Mouse (Mus musculus) right cerebral cortex, adult 2 months (tissue): ENCODE measurements around the gene Herpud2.
A peak's percentile ranks its signal among the peaks of the same experiment; 100 is the strongest.
"Not testable (repeated sequence)": the region's sequence is repeated elsewhere in the genome, so short reads cannot be mapped to it uniquely, and the experiment has no call there.

Experiments
- DNase-seq, 2 experiments: peaks; one replicate each; pipeline ENCODE4 v3.0.0; 2021 to 2022; ENCODE audit warnings: low spot score in 2 of 2

Herpud2 gene

GRCm38 (mm10) chr9:25145925-25146324 is 5.7 kb downstream of the Herpud2 start:
- no peak for DNase-seq

- no peak for DNase-seq
Measured at GRCm38 (mm10) chr9:25143950-25144349, 7.7 kb downstream of the Herpud2 start.

GRCm38 (mm10) chr9:25142988-25143387 is 8.6 kb downstream of the Herpud2 start:
- no peak for DNase-seq

GRCm38 (mm10) chr9:25142041-25142440 is 9.6 kb downstream of the Herpud2 start:
- DNase-seq: no peak

DNA sequence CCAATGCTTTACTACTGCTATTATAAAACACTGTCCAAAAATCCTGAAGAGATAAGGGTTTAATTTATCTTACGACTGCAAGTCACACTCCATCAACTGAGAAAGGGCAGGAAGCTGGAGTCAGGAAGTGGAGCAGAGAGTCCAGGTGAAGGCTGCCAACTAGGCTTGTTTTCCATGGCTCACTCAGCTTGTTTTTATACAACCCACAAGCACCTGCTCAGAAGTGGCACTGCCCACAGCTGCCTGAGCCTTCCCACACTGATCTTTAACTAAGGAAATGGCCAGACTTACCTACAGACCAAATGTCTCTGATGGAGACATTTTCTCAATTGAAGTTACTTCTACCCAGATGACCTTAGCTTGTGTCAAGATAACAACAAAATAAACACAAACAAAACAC is 11.3 kb downstream of the Herpud2 start:
- DNase-seq: no peak

DNA sequence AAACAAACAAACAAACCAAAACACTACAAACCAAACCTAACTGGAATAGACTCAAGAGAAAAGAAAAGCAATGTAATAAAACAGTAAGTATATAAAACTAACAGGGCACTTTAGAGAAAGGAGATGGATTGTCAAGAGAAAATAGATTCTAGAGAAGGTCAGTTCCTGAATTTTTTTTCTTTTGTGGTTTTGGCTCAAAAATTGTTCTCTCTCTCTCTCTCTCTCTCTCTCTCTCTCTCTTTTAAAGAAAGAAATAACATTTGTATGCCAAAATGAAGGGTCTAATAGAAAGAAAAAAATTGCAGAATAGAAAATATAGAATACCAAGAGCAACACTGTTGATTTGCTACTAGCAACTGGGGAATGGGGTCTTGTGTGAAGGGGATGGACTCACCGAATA is 12.7 kb downstream of the Herpud2 start:
- DNase-seq: no peak

DNA sequence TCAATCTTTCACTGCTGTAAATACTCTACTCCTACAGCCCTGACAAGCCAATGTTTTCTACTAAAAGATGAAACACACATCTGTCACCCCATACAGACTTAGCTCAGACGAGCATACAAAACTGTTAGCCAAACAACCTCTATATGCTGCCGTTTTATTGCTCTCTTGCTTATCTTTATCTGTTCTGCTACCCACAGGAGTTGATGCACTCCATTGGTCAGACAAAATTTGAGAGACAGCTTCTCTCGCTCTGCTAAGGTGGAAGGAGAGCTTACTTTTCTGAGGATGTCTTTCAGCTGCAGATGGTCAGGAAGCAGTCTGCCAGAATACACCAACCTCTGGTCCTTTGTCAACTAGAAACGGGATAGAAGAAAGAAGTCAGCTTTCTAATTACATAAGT is 18.7 kb downstream of the Herpud2 start:
- DNase-seq: no peak

- DNase-seq: no peak
Measured at GRCm38 (mm10) chr9:25132253-25132652, 19.4 kb downstream of the Herpud2 start.

GRCm38 (mm10) chr9:25124048-25124447 is 27.6 kb downstream of the Herpud2 start:
- no peak for DNase-seq

DNA sequence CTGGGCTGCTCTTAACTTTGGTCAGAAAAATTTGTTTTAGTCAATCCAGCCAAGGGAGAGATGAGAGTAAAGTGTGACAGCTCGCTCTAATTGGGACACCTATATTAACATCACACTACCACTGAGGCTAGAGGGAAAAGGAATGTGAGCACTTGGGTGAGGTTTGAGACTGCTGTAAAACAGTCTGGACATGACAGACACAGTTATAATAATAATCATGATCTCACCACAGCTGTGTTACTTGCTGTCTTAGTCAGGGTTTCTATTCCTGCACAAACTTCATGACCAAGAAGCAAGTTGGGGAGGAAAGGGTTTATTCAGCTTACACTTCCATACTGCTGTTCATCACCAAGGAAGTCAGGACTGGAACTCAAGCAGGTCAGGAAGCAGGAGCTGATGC is 28.0 kb downstream of the Herpud2 start:
- DNase-seq: not testable (repeated sequence)

- DNase-seq: peak; percentile 70 to 71
Measured at GRCm38 (mm10) chr9:25104638-25105037, 47.0 kb downstream of the Herpud2 start.

DNA sequence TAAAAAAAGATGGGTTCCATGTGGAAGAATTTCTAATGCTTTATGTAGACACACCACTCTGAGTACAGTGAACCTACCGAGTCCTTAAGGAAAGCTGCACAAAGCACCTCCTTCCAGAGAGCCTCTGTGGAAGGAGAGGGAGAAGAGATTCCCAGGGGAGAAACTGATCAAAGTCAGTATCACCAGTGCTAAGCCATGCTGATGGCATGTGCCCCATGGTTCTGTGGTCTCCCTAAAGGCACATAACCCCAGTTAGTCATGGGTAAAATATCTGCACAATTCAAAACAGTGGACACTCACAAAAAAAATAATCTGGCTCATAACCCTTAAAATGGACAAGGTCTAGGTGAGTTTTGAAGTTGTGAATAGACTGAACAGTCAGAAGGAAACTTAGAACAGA is 48.7 kb downstream of the Herpud2 start:
- DNase-seq: no peak

DNA sequence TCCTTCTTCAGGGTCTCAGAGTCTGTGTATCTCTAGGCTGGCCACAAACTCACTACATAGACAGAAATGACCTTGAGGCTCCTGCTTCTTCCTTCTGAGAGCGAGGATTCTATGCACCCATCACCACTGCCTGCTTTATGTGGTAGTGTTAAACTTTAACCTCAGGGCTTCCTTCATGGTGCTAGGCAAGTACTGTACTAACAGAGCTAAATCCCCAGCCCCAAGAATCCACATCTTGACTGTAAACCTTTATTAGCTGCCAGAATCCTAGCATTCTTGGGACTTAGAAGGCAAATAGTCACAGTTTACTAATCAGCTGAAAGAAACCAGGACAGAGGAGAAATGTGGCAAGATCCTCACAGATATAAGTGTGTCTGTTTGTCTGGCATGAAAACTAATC is 60.8 kb downstream of the Herpud2 start:
- DNase-seq: no peak

DNA sequence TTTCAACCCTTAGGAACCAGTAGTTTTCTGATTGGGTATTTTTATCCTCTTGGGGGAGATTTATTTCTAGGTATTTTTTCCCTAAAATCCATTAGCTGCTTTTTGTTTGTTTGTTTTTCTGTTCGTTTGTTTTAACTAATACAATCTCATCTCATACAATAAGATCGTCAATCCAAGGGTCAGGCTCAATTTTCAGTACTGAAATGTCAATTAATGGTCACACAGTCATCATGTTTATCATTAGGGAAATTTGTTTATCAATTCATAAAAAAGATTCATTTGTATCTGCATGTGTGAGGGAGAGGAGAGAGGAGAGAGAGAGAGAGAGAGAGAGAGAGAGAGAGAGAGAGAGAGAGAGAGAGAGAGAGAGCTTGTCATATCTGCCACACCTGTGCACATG is 62.5 kb downstream of the Herpud2 start, which contains the start of gene Gm10181:
Gm10181 (plus strand) TSS at position 301 of the 400 bp plus-strand sequence.
- DNase-seq: no peak

- DNase-seq: no peak
Measured at GRCm38 (mm10) chr9:25076505-25076904, 75.1 kb downstream of the Herpud2 start.

DNA sequence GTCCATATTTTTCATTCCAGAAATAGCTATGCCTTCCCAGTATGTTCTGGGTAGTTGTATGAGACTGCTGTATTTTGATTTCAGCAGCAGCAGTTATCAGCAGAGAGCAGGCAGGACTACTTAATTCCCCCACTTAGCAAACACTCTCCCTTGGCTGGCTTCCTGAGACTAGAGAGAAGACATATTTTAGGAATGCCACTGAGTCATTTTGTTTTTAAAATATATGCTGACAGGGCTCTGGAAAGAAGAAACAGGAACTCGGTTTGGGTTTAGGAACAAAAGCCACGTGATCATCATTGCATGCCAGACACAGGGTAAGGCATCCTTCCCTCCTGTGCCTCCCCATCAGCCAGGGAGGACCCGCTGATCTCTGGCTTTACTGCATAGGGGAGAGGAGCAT is 75.6 kb downstream of the Herpud2 start:
- peak; percentile 31 to 37 for DNase-seq

DNA sequence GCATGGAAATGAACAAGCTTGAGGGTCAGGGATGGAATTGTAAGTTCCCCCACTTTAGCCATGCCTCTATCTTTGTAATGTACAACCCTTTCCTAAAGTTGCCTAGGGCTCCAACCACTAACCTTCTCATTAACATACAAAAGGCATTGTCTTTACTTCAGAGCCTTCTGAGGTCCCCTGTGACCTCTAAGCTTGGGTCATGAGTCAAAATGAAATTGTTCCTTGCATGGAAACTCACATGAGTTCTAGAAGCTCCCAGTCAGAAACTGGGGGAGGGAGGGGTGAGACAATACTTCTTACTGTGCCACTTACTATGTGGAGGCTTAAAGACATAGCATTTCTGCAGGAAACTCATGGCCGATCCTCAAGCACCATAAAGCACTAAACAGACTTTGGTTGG is 79.0 kb downstream of the Herpud2 start:
- no peak for DNase-seq

- DNase-seq: no peak
Measured at GRCm38 (mm10) chr9:25058726-25059125, 92.9 kb downstream of the Herpud2 start.
